Mouse (Mus musculus): ENCODE results near the gene Oxct2a.

GRCm38 (mm10) chr4:123333151-123333550 is 9.7 kb upstream of the Oxct2a start:
- TF ChIP-seq CTCF (IDR thresholded peaks at IDR 0.05; ENCODE audit: borderline replicate concordance, extremely low read depth, insufficient read depth, insufficient read length) = peak; percentile 15; the same call in 1 of the 2 replicates
- no peak for TF ChIP-seq POLR2A (IDR thresholded peaks at IDR 0.05; ENCODE audit: borderline replicate concordance, extremely low read depth, insufficient read depth, insufficient read length, poor library complexity, severe bottlenecking)
